Mouse (Mus musculus) cortical plate, adult 2 months (tissue): ENCODE measurements at regions not wholly inside any gene's neighbourhood (a gene's known extent, or its start where the extent isn't known, plus 50 kb on each side); places are given as distances from the start of the nearest gene placed in this dataset.
"Not testable (repeated sequence)": the region's sequence is repeated elsewhere in the genome, so short reads cannot be mapped to it uniquely, and the experiment has no call there.

Source experiments
- H3K27ac ChIP-seq: fragments of 200-500 bp; 2 replicates; pipeline ENCODE4 v1.5.1; 2012; ENCODE audit warnings: low read length, control low read depth, inconsistent platforms; ENCODE audit not compliant: insufficient read depth
- H3K4me1 ChIP-seq: fragments of 200-500 bp; 2 replicates; pipeline ENCODE4 v1.6.1; 2011; ENCODE audit warnings: low read length; ENCODE audit not compliant: control insufficient read depth, insufficient read depth
- H3K4me3 ChIP-seq: fragments of 200-500 bp; 2 replicates; pipeline ENCODE4 v1.5.1; 2011; ENCODE audit warnings: mild to moderate bottlenecking, low read length, control low read depth; ENCODE audit not compliant: insufficient read depth
- CTCF ChIP-seq: fragments of 200-500 bp; IDR thresholded peaks from 2 replicates; pipeline ENCODE4 v1.5.1; 2011; ENCODE audit warnings: mild to moderate bottlenecking, control low read depth, low read length; ENCODE audit not compliant: insufficient read depth; ENCODE audit errors: extremely low read depth
- POLR2A ChIP-seq: fragments of 200-500 bp; IDR thresholded peaks from 2 replicates; pipeline ENCODE4 v1.6.1; 2011; ENCODE audit warnings: mild to moderate bottlenecking, low read length, control low read depth; ENCODE audit not compliant: insufficient read depth; ENCODE audit errors: extremely low read depth

DNA sequence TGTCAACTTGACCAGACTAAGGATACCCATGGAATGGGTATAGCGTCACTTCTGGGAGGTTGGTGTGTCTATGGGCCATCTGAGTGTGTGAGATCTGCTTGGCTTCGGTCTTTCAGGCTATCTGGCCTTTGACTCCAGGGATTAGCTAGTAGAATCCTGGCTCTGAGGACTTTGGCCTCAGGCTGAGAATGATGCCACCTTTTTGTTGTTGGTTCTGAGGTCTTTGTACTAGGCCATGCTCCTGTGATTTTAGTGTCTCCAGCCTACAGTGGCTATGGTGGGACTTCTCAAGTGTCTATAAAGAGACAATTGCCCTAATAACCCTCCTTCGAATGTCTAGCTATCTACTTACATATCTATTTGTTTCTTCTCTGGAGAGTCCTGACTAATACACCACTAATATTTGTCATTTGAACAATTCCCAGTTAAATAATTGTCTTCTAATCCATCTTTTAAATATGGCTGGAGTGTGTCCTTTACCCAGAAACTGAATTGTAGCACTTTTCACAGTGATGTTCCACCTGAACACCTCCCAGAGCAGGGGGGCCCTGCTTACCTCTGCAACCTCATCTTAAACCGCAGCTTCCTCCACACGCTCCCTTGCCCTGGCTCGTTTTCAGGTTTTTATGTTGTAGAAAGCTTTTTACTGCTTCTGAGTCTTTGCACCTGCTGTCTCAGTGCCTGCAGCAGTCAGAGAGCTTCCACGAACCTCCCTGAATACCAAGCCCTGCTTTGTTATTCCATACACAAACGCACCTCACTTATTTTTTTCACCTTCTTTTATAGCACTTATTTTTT, 303.3 kb downstream of the Sec16b start:
- Histone ChIP-seq H3K27ac (no peak overlapping the region), H3K4me3 (no peak overlapping the region), H3K4me1 (no peaks in the 10 kb centered on the region)
- TF ChIP-seq CTCF (no peak), POLR2A (no peak)

DNA sequence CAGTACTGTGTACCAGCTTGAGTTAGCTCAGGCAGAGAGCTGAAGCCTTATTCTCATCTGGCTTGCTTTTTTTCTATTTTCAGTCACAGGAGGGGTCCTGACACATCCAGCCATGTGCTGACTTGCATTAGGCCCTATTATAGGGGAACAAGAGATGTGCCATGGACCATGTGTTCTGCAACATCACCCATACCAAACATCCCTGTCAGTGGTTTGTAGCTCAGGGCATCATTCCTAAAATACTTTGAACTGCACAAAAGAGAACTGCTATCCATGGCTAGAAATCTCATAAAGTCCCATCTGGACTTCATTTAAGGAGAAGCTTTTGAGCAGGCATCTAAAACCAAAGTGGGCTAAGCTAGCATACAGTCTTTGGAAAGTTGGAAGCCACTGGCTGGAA, 304.1 kb downstream of the Sec16b start:
- no peak overlapping the region for H3K27ac ChIP-seq
- no peaks in the 10 kb centered on the region for H3K4me1 ChIP-seq
- no peak overlapping the region for H3K4me3 ChIP-seq
- TF ChIP-seq CTCF (no peak), POLR2A (no peak)

DNA sequence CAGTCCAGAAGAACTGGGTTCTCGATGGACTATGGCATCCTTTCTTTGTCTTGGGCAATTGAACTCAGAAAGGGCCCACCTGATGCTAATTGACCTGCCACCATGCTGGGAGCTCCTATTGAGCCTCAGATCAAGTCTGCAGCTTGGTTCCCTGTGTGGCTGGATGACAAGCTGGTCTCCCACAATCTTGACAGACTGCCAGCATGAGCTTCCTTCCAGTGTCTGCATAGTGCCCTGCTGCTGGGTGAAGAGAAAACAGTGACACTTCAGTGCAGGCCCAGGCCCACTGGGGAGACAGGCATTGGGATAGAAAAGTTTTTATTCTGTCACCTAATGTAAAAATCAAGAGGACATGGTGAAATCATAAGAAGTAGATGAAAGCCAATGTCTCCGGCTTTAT, 321.4 kb downstream of the Sec16b start:
- Histone ChIP-seq H3K27ac (no peak overlapping the region), H3K4me3 (no peak overlapping the region), H3K4me1 (no peaks in the 10 kb centered on the region)
- TF ChIP-seq POLR2A (no peak), CTCF (no peak)

DNA sequence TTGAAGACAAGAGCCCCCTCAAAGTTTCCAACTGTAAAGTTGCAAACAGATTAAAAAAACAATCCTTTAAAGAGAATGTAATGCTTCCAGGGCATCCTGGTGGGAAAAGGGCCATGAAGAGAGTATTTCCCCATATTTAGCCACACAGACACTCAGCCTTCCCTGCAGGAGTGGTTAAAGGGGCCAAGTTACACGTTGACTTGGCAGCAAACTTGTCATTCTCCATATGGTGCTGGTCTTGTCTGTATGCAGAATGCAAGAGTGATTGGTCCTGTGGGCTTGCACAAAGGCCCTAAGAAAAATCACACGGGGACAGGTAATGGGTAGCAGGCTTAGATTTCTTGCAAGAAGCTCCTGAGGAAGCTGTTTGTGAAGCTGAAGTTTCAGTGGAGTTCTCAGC, 325.0 kb downstream of the Sec16b start:
- TF ChIP-seq CTCF (no peak), POLR2A (no peak)
- H3K4me1 ChIP-seq: no peaks in the 10 kb centered on the region
- H3K27ac ChIP-seq: no peak overlapping the region
- no peak overlapping the region for H3K4me3 ChIP-seq

DNA sequence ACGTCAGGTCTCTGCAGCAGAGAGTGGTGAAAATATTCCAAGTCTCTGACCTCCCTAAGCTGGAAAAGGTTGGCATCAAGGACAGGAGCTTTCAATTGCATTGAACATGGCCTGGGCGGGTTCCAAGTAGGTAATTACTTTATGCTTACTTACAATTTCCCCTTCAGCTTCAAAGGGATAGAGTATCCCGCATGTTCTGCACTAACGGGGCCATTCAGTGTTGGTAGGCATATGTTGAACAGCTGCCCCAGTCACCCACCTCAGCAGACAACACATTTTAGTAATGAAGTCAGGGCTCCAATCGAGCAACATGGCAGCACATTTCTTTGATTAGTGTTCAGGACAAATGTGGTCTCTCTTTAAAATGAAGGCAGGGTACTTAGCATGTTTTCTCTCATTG, 366.2 kb downstream of the Sec16b start:
- Histone ChIP-seq H3K4me3 (no peak overlapping the region), H3K4me1 (no peaks in the 10 kb centered on the region), H3K27ac (no peak overlapping the region)
- TF ChIP-seq POLR2A (no peak), CTCF (no peak)

DNA sequence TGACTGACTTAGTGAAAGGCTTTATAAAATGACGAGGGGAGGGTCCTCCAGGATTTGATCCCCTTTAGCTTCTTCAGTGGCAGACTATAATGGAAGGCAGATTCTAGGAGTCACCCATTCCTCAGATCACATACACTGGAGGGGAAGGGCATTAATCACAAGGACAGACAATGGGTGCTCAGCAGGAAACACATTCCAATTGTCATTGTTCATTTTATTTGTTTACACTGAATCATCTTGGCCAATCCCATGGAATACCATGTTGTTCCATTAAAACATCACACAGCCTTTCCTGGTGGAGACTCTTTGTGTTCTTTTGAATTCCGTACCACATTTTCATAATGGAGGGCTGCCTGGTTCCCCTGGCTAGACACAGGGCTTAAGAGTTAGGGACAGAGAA, 368.5 kb downstream of the Sec16b start:
- TF ChIP-seq CTCF: no peak

DNA sequence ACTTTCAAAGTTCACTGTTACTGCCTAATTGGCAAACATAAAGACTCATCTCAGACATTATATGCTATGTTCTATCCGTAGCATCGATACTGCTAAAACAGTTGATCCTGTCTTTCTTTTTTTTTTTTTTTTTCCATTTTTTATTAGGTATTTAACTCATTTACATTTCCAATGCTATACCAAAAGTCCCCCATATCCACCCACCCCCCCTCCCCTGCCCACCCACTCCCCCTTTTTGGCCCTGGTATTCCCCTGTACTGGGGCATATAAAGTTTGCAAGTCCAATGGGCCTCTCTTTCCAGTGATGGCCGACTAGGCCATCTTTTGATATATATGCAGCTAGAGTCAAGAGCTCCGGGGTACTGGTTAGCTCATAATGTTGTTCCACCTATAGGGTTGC, 370.6 kb downstream of the Sec16b start:
- H3K27ac ChIP-seq, H3K4me1 ChIP-seq, H3K4me3 ChIP-seq: not testable (repeated sequence)

More for the DNA sequence above, 368.5 kb downstream of the Sec16b start:
- Histone ChIP-seq H3K4me3 (no peak overlapping the region), H3K27ac (no peak overlapping the region), H3K4me1 (no peaks in the 10 kb centered on the region)

DNA sequence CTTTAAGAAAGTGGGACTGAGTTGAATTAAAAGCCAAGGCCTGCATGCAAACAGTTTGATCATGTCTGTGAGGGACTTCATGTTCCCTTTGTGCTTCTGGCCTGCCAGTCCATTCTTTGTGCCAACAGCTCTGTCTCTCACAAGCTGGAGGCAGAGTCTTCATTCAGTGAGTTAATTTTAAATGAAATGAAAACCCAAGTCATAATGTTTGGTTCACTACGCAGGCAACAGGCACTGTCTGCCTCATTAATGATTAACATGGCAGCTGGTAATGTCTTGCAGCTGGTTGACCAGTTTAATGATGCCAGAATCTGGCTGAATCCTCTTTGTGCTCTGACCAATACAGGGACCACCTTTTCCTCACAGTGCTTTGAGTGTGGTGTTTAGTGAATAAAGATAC, 380.6 kb downstream of the Sec16b start:
- no peak for TF ChIP-seq CTCF
- no peak for TF ChIP-seq POLR2A
- Histone ChIP-seq H3K4me3 (no peak overlapping the region), H3K4me1 (peaks cover 2% of the 10 kb centered on the region; the same call in 1 of the 2 replicates), H3K27ac (no peak overlapping the region)

DNA sequence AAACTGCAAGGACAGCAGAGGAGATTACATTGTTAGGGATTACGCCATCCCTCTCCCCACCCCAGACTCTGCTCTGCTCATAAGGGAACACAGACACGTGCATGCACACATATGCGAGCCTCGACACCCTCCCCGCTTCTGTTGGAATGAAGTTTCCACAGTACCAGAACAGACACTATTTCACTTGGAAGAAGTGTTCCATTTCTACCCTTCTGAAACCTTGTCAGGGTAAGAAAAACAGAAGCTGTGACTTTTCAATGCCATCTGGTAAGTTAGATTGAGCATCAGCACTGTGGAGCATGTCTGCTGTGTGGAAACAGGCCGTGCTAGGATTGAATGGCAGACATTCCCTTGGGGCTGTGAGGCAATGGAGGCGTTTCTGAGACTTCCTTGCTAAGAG, 382.0 kb downstream of the Sec16b start:
- TF ChIP-seq POLR2A (no peak), CTCF (no peak)
- Histone ChIP-seq H3K27ac (no peak overlapping the region), H3K4me1 (peaks cover 2% of the 10 kb centered on the region; the same call in 1 of the 2 replicates), H3K4me3 (no peak overlapping the region)

DNA sequence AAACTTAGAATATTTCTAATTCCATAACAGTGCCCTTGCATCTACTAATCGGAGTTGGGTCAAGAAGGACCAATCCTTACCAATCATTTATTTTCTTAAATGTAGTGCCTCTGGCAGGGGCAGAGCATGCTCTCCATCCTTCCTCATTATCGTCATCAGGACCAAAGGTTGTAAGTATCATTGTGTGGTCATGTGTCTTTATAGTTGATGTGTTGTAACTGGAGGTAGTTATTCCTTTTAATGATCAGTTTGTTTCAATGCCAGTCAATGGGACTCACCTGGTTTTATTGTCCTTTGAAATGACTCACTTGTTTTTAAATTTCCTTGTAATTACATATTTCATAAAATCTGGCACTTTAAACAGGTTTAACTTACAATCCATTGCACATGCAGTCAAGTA, 399.6 kb downstream of the Sec16b start:
- H3K27ac ChIP-seq: no peak overlapping the region
- H3K4me3 ChIP-seq: no peak overlapping the region
- TF ChIP-seq CTCF (no peak), POLR2A (no peak)

More for the DNA sequence above, 399.6 kb downstream of the Sec16b start:
- no peaks in the 10 kb centered on the region for H3K4me1 ChIP-seq
